Mouse (Mus musculus) lung, adult 2 months (tissue): Measurements from ENCODE around the gene Stat3.

Source experiments
- CTCF ChIP-seq: fragments of 200-500 bp; IDR thresholded peaks from 2 replicates; pipeline ENCODE4 v1.5.1; 2011; ENCODE audit warnings: mild to moderate bottlenecking, low read length, control low read depth; ENCODE audit not compliant: insufficient read depth
- POLR2A ChIP-seq: fragments of 200-500 bp; IDR thresholded peaks from 2 replicates; pipeline ENCODE4 v1.6.1; 2011; ENCODE audit warnings: low read depth, mild to moderate bottlenecking, control low read depth, low read length, borderline replicate concordance; ENCODE audit errors: extremely low read depth

DNA sequence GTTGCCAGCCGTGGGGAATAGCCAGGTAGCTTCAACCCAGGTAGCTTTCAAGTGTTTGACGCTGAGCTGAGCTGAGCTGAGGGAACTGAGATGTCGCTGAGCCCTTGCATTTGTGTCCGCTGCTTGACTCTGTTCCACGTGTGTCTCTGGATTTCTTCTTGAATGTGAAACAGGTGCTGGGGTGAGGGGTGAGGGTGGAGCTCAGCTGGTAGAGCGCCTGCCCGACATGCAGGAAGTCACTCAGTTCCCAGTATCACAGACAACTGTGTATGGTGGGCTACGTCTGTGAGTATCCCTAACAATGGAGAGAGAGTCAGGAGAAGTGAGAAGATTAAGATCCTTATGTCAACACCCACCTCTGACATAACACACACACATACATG lies 68.4 kb downstream of the Stat3 start:
- TF ChIP-seq CTCF (no peak), POLR2A (no peak)
